Mouse (Mus musculus): ENCODE measurements around the gene Btbd11.

- no peak for TF ChIP-seq CTCF (IDR thresholded peaks at IDR 0.05; ENCODE audit: low read depth, low read length)
- TF ChIP-seq POLR2A (IDR thresholded peaks at IDR 0.05; ENCODE audit: borderline replicate concordance, low read depth, low read length): no peak
These were observed 158.4 kb downstream of the Btbd11 start for GRCm38 (mm10) chr10:85544991-85545390.
